Mouse (Mus musculus) heart, adult 2 months (tissue): ENCODE data around the gene Tmem132b.

ENCODE experiments used
- CTCF ChIP-seq: fragments of 200-600 bp; IDR thresholded peaks from 2 replicates; pipeline ENCODE4 v1.8.1; 2022; ENCODE audit warnings: antibody characterized with exemption, mild to moderate bottlenecking, moderate library complexity
- POLR2A ChIP-seq: fragments of 200-500 bp; IDR thresholded peaks from 2 replicates; pipeline ENCODE4 v1.6.1; 2011; ENCODE audit warnings: mild to moderate bottlenecking, low read depth, low read length, control low read depth; ENCODE audit not compliant: insufficient read depth

DNA sequence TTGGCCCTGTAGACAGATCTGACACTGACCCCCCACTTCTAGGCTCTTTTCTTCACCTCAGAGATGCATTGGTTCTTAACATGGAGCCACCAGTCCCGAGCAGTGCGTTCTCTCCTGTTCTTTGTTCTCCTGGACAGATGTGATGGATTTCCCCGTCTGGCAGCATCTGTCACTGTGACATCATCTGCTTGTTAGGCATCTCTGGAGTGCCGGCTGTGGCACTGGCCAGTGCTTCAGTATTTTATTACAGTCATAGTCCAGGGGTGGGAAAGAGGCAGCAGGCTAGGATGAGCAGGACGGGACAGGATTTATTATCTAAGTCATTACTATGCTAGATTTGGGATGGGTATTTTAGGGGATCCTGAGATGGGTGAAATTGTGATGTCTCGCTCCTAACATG lies 31.9 kb downstream of the Tmem132b start:
- TF ChIP-seq CTCF, result no peak
- no peak for TF ChIP-seq POLR2A
